Mouse (Mus musculus) lung, postnatal 4 days (tissue): ENCODE data around the gene Efna5.

Source experiments
- DNase-seq, 2 experiments: peaks; one replicate each; pipeline ENCODE4 v3.0.0; 2021

Gene Efna5

GRCm38 (mm10) chr17:62649293-62649950 lies 231.7 kb downstream of the Efna5 start:
- DNase-seq, result peak in 1 of 2 experiments; percentile 16

- DNase-seq, result no peak
Measured at GRCm38 (mm10) chr17:62646836-62647235, 234.3 kb downstream of the Efna5 start.

GRCm38 (mm10) chr17:62642447-62643145 lies 238.5 kb downstream of the Efna5 start:
- no peak for DNase-seq

- DNase-seq, result no peak
Measured at GRCm38 (mm10) chr17:62640654-62641053, 240.5 kb downstream of the Efna5 start.

- no peak for DNase-seq
Measured at GRCm38 (mm10) chr17:62636896-62637295, 244.2 kb downstream of the Efna5 start.

GRCm38 (mm10) chr17:62634937-62635336 lies 246.2 kb downstream of the Efna5 start:
- DNase-seq, result no peak

GRCm38 (mm10) chr17:62628474-62628873 lies 252.6 kb downstream of the Efna5 start:
- no peak for DNase-seq

GRCm38 (mm10) chr17:62627508-62627907 lies 253.6 kb downstream of the Efna5 start:
- no peak for DNase-seq

GRCm38 (mm10) chr17:62625646-62626020 lies 255.5 kb downstream of the Efna5 start:
- DNase-seq, result no peak

- no peak for DNase-seq
Measured at GRCm38 (mm10) chr17:62624804-62625645, 256.1 kb downstream of the Efna5 start.

- no peak for DNase-seq
Measured at GRCm38 (mm10) chr17:62623224-62623623, 257.9 kb downstream of the Efna5 start.

- no peak for DNase-seq
Measured at GRCm38 (mm10) chr17:62622481-62622880, 258.6 kb downstream of the Efna5 start.

GRCm38 (mm10) chr17:62615159-62615558 lies 266.0 kb downstream of the Efna5 start:
- no peak for DNase-seq

- no peak for DNase-seq
Measured at GRCm38 (mm10) chr17:62614708-62615107, 266.4 kb downstream of the Efna5 start.

GRCm38 (mm10) chr17:62614237-62614636 lies 266.9 kb downstream of the Efna5 start:
- no peak for DNase-seq

- no peak for DNase-seq
Measured at GRCm38 (mm10) chr17:62613232-62613631, 267.9 kb downstream of the Efna5 start.

GRCm38 (mm10) chr17:62608145-62608544 lies 273.0 kb downstream of the Efna5 start:
- no peak for DNase-seq

- DNase-seq, result no peak
Measured at GRCm38 (mm10) chr17:62607304-62607914, 273.7 kb downstream of the Efna5 start.

GRCm38 (mm10) chr17:62606681-62607080 lies 274.4 kb downstream of the Efna5 start:
- no peak for DNase-seq

- no peak for DNase-seq
Measured at GRCm38 (mm10) chr17:62604309-62604708, 276.8 kb downstream of the Efna5 start.

- DNase-seq, result no peak
Measured at GRCm38 (mm10) chr17:62603604-62604003, 277.5 kb downstream of the Efna5 start.

- DNase-seq, result no peak
Measured at GRCm38 (mm10) chr17:62598716-62599490, 282.2 kb downstream of the Efna5 start.
